Mouse (Mus musculus) megakaryocyte progenitor cell, adult 5-6 weeks (primary cell): Measurements from ENCODE around the gene Tph1. TPM values are rescaled to one million over a fixed set of nuclear protein-coding genes. Genes with fewer than 3 reads are reported as not detected.

Experiments
- ATAC-seq: replicated peaks from 2 replicates; pipeline ENCODE4 v1.8.0; 2016; ENCODE audit warnings: mild to moderate bottlenecking, moderate TSS enrichment, inconsistent platforms; ENCODE audit not compliant: poor library complexity
- total RNA-seq, 2 experiments: library from RNA; stranded (forward) in 1 of 2; stranded (reverse) in 1 of 2; fragments of 157-497, 149-512 nt in 1 of 2; fragments of 200-1000 nt in 1 of 2; gene quantifications; 2 replicates each; pipeline versions ENCODE4 v1.2.3 to v1.2.4; 2015 to 2017

Gene Tph1
- total RNA-seq, 2 experiments from 2014 or later, result not detected

GRCm38 (mm10) chr7:46603051-46603450 lies 69.3 kb downstream of the Tph1 start:
- ATAC-seq, result no peak

GRCm38 (mm10) chr7:46602079-46602478 lies 70.3 kb downstream of the Tph1 start:
- no peak for ATAC-seq

- ATAC-seq, result no peak
Observed at GRCm38 (mm10) chr7:46601097-46601496, 71.2 kb downstream of the Tph1 start.

- no peak for ATAC-seq
Observed at GRCm38 (mm10) chr7:46597006-46597405, 75.3 kb downstream of the Tph1 start.

Other genes with a start within 250 kb of the Tph1 start
- gene Sergef, start 32.7 kb downstream of the Tph1 start, total RNA-seq (2015), result 4.0 and 6.6 TPM in 2 replicates
- 8.1 and 10.8 TPM in 2 replicates for gene Sergef, start 32.7 kb downstream of the Tph1 start, total RNA-seq (2017)
- 17.5 and 20.7 TPM in 2 replicates for gene Saal1, start 38.1 kb upstream of the Tph1 start, total RNA-seq (2015)
- 15.5 and 18.7 TPM in 2 replicates for gene Saal1, start 38.1 kb upstream of the Tph1 start, total RNA-seq (2017)
- 1.9 TPM in 1 of 2 replicates, not detected in the other for gene Saa3, start 43.2 kb upstream of the Tph1 start, total RNA-seq (2015)
- 2.0 TPM in 1 of 2 replicates, not detected in the other for gene Saa3, start 43.2 kb upstream of the Tph1 start, total RNA-seq (2017)
- gene Saa4, start 60.1 kb upstream of the Tph1 start, total RNA-seq (2015), result not detected in 2 replicates
- gene Saa4, start 60.1 kb upstream of the Tph1 start, total RNA-seq (2017), result not detected in 2 replicates
- not detected in 2 replicates for gene Saa1, start 70.4 kb upstream of the Tph1 start, total RNA-seq (2015)
- gene Saa1, start 70.4 kb upstream of the Tph1 start, total RNA-seq (2017), result not detected in 2 replicates
- gene Saa2, start 79.3 kb upstream of the Tph1 start, total RNA-seq (2015), result not detected in 2 replicates
- not detected in 2 replicates for gene Saa2, start 79.3 kb upstream of the Tph1 start, total RNA-seq (2017)
- 13.5 and 17.5 TPM in 2 replicates for gene Hps5, start 123.5 kb upstream of the Tph1 start, total RNA-seq (2015)
- gene Hps5, start 123.5 kb upstream of the Tph1 start, total RNA-seq (2017), result 25.5 and 29.0 TPM in 2 replicates
- 54.7 and 58.1 TPM in 2 replicates for gene Gtf2h1, start 123.6 kb upstream of the Tph1 start, total RNA-seq (2015)
- 82.4 and 105 TPM in 2 replicates for gene Gtf2h1, start 123.6 kb upstream of the Tph1 start, total RNA-seq (2017)
- gene Ldha, start 168.9 kb upstream of the Tph1 start, total RNA-seq (2015), result 597 and 639 TPM in 2 replicates
- 442 and 446 TPM in 2 replicates for gene Ldha, start 168.9 kb upstream of the Tph1 start, total RNA-seq (2017)
- gene Ldhc, start 188.7 kb upstream of the Tph1 start, total RNA-seq (2015), result 0.44 and 0.49 TPM in 2 replicates
- gene Ldhc, start 188.7 kb upstream of the Tph1 start, total RNA-seq (2017), result 1.3 TPM in 1 of 2 replicates, not detected in the other
- 97.5 and 107 TPM in 2 replicates for gene Tsg101, start 247.4 kb upstream of the Tph1 start, total RNA-seq (2015)
- 40.1 and 43.1 TPM in 2 replicates for gene Tsg101, start 247.4 kb upstream of the Tph1 start, total RNA-seq (2017)